Mouse (Mus musculus): ENCODE measurements around the gene Igll1. TPM values are rescaled to one million over a fixed set of nuclear protein-coding genes. Genes with fewer than 3 reads are reported as not detected.
"Not testable (repeated sequence)": the region's sequence is repeated elsewhere in the genome, so short reads cannot be mapped to it uniquely, and the experiment has no call there.

The Igll1 gene
- polyA plus RNA-seq, 1 experiment from 2014 or later: 0.52 TPM

DNA sequence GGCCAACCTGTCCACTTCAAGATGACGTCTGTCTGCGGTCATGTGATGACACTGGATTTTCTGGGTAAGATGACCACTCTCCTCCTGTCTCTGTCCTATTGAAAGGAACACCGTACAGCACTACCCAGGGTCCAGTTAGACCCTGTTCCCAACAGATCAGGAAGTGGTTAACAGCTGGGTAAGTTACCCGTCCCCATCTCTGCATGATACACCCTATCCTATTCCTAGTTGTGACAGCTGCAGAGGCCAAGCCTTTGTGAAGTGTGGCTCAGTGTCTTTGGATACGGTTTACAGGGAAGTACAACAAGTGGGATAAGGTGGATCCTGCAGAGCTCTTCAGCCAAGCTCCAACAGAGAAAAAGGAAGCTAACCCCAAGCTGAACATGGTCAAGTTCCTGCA lies 15.2 kb upstream of the Igll1 start:
- H3K27me3 ChIP-seq: no peaks in the 10 kb centered on the region
- H3K9me3 ChIP-seq: no peaks in the 10 kb centered on the region
- H3K9ac ChIP-seq: no peak overlapping the region
- H3K36me3 ChIP-seq: peaks cover 89% of the 10 kb centered on the region
- H3K4me1 ChIP-seq: no peaks in the 10 kb centered on the region
- WGBS: 87% methylated on average over 5 of the region's 5 CpGs
- ATAC-seq (ENCODE audit: insufficient number of reproducible peaks, low FRiP score, low TSS enrichment, low read depth): no peak
- H3K4me2 ChIP-seq: no peak overlapping the region
- H3K27ac ChIP-seq: no peak overlapping the region
- H3K4me3 ChIP-seq: no peak overlapping the region

DNA sequence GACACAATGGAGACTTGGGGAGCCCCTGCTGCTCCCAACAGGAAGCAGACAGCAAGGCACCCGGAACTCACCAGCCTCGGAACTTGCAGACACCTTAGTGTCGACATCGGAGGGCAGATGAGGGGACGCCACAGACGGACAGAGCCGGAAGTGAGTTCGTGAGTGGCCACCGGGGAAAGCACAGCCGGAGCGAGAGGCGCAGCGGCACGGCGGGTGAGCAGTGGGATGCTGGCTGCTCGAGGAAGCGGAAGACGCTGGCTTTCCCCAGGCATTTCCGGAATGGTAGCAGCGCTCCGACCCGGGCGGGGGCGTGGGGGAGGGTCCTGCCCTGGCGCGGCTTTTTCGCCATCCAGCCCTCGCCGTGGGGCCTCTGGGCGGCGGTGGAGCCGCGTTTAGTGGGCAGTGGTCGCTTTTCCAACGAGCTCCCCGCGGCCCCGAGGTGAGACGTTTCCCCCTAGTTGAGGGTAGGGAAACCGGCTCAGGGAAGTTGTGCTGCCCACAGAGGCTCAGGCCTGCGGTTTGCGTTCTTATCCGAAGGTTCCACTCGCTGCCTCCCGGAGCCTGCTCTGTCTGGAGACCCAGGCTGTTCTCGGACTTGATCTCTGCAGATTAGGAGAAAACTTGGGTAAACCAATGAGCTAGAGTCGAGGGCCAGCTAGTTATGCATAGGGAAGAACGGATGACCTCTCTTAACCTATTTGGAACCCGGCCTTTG lies 7.0 kb upstream of the Igll1 start, which contains the start of the genes Top3b and Vpreb1:
Gene Top3b (plus strand): TSS at position 120 of the 715 bp plus-strand sequence.
Gene Vpreb1 (minus strand): TSS at position 227 of the 715 bp plus-strand sequence.
- H3K27me3 ChIP-seq: no peaks in the 10 kb centered on the region
- under 1% methylated on average over 49 of the region's 49 CpGs for WGBS
- H3K4me2 ChIP-seq: peak within 1 kb of the TSS; percentile 59
- 0 out of 2 replicates have a peak, but pooled peaks cover 8% of the 10 kb centered on the region for H3K4me1 ChIP-seq
- peak within 1 kb of the TSS; percentile 75 for H3K4me3 ChIP-seq
- peaks cover 15% of the 10 kb centered on the region for H3K36me3 ChIP-seq
- peak; percentile 93 for ATAC-seq (ENCODE audit: insufficient number of reproducible peaks, low FRiP score, low TSS enrichment, low read depth)
- H3K27ac ChIP-seq: peak within 1 kb of the TSS; percentile 97
- peak within 1 kb of the TSS; percentile 82 for H3K9ac ChIP-seq
- H3K9me3 ChIP-seq: no peaks in the 10 kb centered on the region

- no peak for ATAC-seq (ENCODE audit: insufficient number of reproducible peaks, low FRiP score, low TSS enrichment, low read depth)
- Histone ChIP-seq H3K27ac (peak overlapping the region; percentile 97), H3K4me2 (peak overlapping the region; percentile 59), H3K36me3 (peaks cover 12% of the 10 kb centered on the region), H3K4me1 (0 out of 2 replicates have a peak, but pooled peaks cover 8% of the 10 kb centered on the region), H3K27me3 (no peaks in the 10 kb centered on the region), H3K4me3 (peak overlapping the region; percentile 75), H3K9ac (no peak overlapping the region), H3K9me3 (no peaks in the 10 kb centered on the region)
- 34% methylated on average over 7 of the region's 7 CpGs for WGBS
Observed at GRCm38 (mm10) chr16:16870241-16870616, 6.4 kb upstream of the Igll1 start.

DNA sequence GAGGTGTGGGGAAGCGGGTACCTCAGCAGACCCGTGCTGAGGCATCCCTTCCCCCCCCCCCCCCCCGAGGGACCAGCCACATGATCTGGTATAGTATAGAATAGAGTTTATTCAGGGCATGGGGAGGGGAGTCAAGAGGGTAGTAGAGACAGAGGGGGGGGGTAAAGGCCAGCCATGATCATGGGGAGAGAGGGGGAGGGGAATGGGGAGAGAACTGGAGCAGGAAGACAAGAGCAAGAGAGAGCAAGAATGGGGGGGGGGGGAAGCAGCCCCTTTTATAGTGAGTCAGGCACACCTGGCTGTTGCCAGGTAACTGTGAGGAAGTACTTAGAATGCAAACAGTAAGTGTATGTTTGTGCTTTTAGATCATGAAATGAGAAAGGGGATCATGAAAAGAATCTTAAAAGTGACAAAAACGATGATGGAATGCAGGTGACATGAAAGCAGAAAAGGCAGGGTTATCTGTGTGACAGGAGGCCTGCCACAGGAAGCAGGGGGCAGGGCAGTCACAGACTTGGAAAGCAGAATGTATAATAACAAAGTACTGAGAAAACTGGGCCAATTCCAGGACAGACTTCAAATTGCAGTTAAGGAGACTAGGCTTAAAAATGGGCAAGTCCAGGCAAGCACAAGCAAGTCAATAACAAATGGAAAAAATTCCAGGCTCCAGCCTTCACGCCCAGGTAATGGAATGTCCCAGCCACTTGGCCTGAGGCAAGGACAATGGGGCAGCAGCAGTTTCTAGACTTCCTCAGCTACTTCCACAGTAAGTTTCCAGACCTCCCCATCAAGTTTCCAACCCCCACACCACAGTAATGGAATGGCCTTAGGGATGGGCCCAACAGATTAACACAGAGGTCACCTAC lies 2.1 kb upstream of the Igll1 start:
- Histone ChIP-seq H3K4me1 (no peaks in the 10 kb centered on the region), H3K36me3 (no peaks in the 10 kb centered on the region), H3K9me3 (no peaks in the 10 kb centered on the region), H3K27me3 (no peaks in the 10 kb centered on the region), H3K27ac (no peak overlapping the region), H3K4me3 (no peak overlapping the region), H3K4me2 (no peak overlapping the region), H3K9ac (no peak overlapping the region)
- no peak for ATAC-seq (ENCODE audit: insufficient number of reproducible peaks, low FRiP score, low TSS enrichment, low read depth)
- 46% methylated on average over 4 of the region's 5 CpGs for WGBS

DNA sequence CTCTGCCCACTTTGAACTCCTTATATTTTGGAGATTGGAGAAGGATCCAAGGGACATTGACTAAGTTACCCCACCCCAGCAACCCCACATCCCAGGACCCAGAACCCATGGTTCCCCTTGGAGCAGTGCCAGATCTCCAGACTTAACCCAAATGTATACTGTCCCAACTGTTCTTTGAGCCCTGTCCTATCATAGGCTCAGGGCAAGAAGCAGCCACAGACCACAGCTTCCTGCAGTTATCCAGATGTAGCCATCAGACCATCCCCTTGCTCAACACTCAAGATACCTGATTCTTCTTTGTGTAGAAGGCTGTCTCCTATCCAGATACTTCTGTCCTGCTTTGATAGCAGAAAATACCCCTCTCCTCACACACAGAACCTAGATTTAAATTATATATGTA lies 1.4 kb upstream of the Igll1 start:
- Histone ChIP-seq H3K27ac (no peak overlapping the region), H3K4me1 (no peaks in the 10 kb centered on the region), H3K27me3 (no peaks in the 10 kb centered on the region), H3K9me3 (no peaks in the 10 kb centered on the region), H3K4me3 (no peak overlapping the region), H3K36me3 (no peaks in the 10 kb centered on the region), H3K9ac (no peak overlapping the region), H3K4me2 (no peak overlapping the region)
- no peak for ATAC-seq (ENCODE audit: insufficient number of reproducible peaks, low FRiP score, low TSS enrichment, low read depth)

DNA sequence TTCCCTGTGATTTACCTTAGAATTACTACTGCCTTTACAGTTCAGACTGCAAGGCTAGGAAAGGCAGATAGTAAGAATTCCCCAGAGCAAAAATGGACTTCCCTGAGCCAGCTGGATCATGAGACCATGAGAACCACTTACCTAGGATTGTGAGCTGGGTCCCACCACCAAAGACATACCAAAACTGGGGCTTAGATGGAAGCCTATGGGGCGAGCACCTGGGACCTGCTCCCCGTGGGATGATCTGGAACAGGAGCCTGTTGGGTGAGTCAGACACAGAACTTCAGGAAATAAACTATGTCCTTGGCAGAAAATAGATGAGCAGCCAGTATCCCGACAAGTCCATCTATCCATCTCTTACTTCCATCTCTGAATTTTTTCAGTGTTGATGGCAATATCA lies 1.5 kb downstream of the Igll1 start:
- no peaks in the 10 kb centered on the region for H3K4me1 ChIP-seq
- no peaks in the 10 kb centered on the region for H3K9me3 ChIP-seq
- H3K9ac ChIP-seq: no peak overlapping the region
- no peak overlapping the region for H3K4me3 ChIP-seq
- no peak for ATAC-seq (ENCODE audit: insufficient number of reproducible peaks, low FRiP score, low TSS enrichment, low read depth)
- H3K4me2 ChIP-seq: no peak overlapping the region
- H3K27ac ChIP-seq: no peak overlapping the region
- H3K27me3 ChIP-seq: no peaks in the 10 kb centered on the region
- no peaks in the 10 kb centered on the region for H3K36me3 ChIP-seq
- 84% methylated on average over 3 of the region's 3 CpGs for WGBS

GRCm38 (mm10) chr16:16856731-16857476 lies 6.9 kb downstream of the Igll1 start:
- ATAC-seq (ENCODE audit: insufficient number of reproducible peaks, low FRiP score, low TSS enrichment, low read depth): no peak
- no peak overlapping the region for H3K9ac ChIP-seq
- no peaks in the 10 kb centered on the region for H3K27me3 ChIP-seq
- no peaks in the 10 kb centered on the region for H3K4me1 ChIP-seq
- 75% methylated on average over 13 of the region's 13 CpGs for WGBS
- no peak overlapping the region for H3K4me3 ChIP-seq
- no peak overlapping the region for H3K4me2 ChIP-seq
- H3K27ac ChIP-seq: no peak overlapping the region
- no peaks in the 10 kb centered on the region for H3K9me3 ChIP-seq
- H3K36me3 ChIP-seq: no peaks in the 10 kb centered on the region

DNA sequence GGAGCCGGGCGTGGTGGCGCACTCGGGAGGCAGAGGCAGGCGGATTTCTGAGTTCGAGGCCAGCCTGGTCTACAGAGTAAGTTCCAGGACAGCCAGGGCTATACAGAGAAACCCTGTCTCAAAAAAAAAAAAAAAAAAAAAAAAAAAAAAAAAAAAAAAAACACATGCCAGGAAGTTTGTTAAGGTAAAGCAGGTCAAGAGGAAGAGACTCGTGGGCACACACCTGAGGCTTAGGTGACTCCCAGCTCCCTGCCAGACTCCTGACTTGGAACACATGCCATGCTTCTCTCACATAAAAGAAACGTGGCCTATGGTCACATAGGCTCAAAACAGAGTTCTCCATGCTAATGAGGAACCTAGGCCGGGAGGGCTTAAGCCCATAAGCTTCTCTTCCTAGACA lies 7.7 kb downstream of the Igll1 start:
- not testable (repeated sequence) for H3K27ac ChIP-seq; ATAC-seq (ENCODE audit: insufficient number of reproducible peaks, low FRiP score, low TSS enrichment, low read depth); H3K9me3 ChIP-seq; H3K36me3 ChIP-seq; H3K4me1 ChIP-seq; H3K4me2 ChIP-seq; H3K27me3 ChIP-seq; H3K4me3 ChIP-seq; H3K9ac ChIP-seq
- 80% methylated on average over 9 of the region's 9 CpGs for WGBS

- no peak for ATAC-seq (ENCODE audit: insufficient number of reproducible peaks, low FRiP score, low TSS enrichment, low read depth)
- Histone ChIP-seq H3K27me3 (no peaks in the 10 kb centered on the region), H3K4me1 (no peaks in the 10 kb centered on the region), H3K36me3 (no peaks in the 10 kb centered on the region), H3K9me3 (no peaks in the 10 kb centered on the region), H3K27ac (no peak overlapping the region), H3K4me3 (no peak overlapping the region), H3K4me2 (no peak overlapping the region), H3K9ac (no peak overlapping the region)
- 90% methylated on average over 1 of the region's 1 CpGs for WGBS
Observed at GRCm38 (mm10) chr16:16855541-16855940, 8.2 kb downstream of the Igll1 start.

DNA sequence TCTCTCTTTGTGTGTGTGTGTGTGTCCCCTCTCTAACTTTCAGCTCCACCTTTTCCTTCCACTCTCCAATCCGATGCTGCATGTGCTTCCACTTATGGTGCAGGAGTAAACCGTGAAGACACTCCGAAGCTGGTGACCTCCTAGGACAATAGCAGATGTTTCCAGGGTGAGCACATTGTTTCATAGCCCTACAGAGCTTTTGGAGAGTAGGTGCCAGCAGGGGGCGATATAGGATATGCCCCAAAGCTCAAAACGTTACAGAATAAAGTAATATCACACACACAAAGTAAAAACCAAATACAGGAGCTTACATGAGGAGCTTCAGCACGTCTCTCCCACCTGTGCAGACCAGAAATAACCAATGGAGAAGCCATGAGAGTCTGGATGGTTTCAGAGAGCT lies 8.9 kb downstream of the Igll1 start:
- no peaks in the 10 kb centered on the region for H3K27me3 ChIP-seq
- H3K4me3 ChIP-seq: no peak overlapping the region
- no peaks in the 10 kb centered on the region for H3K4me1 ChIP-seq
- no peak overlapping the region for H3K9ac ChIP-seq
- no peaks in the 10 kb centered on the region for H3K9me3 ChIP-seq
- no peaks in the 10 kb centered on the region for H3K36me3 ChIP-seq
- no peak for ATAC-seq (ENCODE audit: insufficient number of reproducible peaks, low FRiP score, low TSS enrichment, low read depth)
- no peak overlapping the region for H3K4me2 ChIP-seq
- WGBS: 30% methylated on average over 6 of the region's 6 CpGs
- H3K27ac ChIP-seq: no peak overlapping the region

DNA sequence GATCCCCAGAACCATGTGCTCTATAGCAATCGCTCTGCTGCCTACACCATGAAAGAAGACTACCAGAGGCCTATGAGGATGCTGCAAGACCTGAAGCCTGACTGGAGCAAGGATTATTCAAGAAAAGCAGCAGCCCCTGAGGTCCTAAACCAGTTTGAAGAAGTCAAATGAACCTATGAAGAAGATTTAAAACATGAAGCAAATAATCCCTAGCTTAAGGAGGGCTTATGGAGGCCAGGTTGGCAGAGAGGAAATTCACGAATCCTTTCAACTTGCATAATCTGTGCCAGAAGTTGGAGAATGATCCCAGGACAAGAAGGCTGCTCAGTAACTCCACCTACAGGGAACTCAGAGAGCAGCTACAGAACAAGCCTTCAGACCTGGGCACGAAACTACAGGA lies 11.4 kb downstream of the Igll1 start:
- H3K9me3 ChIP-seq: no peaks in the 10 kb centered on the region
- H3K27ac ChIP-seq: no peak overlapping the region
- WGBS: 85% methylated on average over 3 of the region's 3 CpGs
- H3K4me1 ChIP-seq: no peaks in the 10 kb centered on the region
- no peak overlapping the region for H3K9ac ChIP-seq
- H3K4me2 ChIP-seq: no peak overlapping the region
- H3K36me3 ChIP-seq: no peaks in the 10 kb centered on the region
- H3K27me3 ChIP-seq: no peaks in the 10 kb centered on the region
- no peak for ATAC-seq (ENCODE audit: insufficient number of reproducible peaks, low FRiP score, low TSS enrichment, low read depth)
- H3K4me3 ChIP-seq: no peak overlapping the region

DNA sequence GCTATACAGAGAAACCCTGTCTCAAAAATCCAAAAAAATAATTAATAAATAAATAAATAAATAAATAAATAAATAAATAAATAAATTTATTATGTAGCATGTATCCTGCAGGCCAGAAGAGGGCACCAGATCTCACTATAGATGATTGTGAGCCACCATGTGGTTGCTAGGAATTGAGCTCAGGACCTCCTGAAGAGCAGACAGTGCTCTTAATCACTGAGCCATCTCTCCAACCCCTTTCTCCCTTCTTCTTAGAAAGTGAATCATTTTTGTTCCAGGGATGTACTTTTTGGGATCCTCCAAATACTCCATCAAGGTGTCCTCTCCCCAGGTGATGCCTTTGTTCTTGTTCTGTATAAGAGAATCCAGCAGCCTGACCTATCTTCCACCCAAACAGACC lies 14.6 kb downstream of the Igll1 start:
- Histone ChIP-seq H3K27me3 (no peaks in the 10 kb centered on the region), H3K9ac (no peak overlapping the region), H3K4me1 (no peaks in the 10 kb centered on the region), H3K9me3 (no peaks in the 10 kb centered on the region), H3K36me3 (no peaks in the 10 kb centered on the region), H3K4me2 (no peak overlapping the region), H3K27ac (no peak overlapping the region), H3K4me3 (no peak overlapping the region)
- ATAC-seq (ENCODE audit: insufficient number of reproducible peaks, low FRiP score, low TSS enrichment, low read depth): no peak
